Mouse (Mus musculus) liver, adult 2 months (tissue): ENCODE measurements around the gene Ngfr.

ENCODE experiments used
- CTCF ChIP-seq: fragments of 200-500 bp; IDR thresholded peaks from 2 replicates; pipeline ENCODE4 v1.5.1; 2011; ENCODE audit warnings: low read depth, low read length, control low read depth
- POLR2A ChIP-seq: fragments of 200-500 bp; IDR thresholded peaks from 2 replicates; pipeline ENCODE4 v1.6.1; 2011; ENCODE audit warnings: low read length, control low read depth; ENCODE audit not compliant: insufficient read depth; ENCODE audit errors: extremely low read depth

- no peak for TF ChIP-seq POLR2A
- no peak for TF ChIP-seq CTCF
Measured at GRCm38 (mm10) chr11:95583396-95583795, 4.1 kb downstream of the Ngfr start.
